Mouse (Mus musculus): Measurements from ENCODE around the gene Vstm2l.

GRCm38 (mm10) chr2:157881939-157882338 lies 32.5 kb upstream of the Vstm2l start:
- TF ChIP-seq CTCF (IDR thresholded peaks at IDR 0.05; ENCODE audit: control insufficient read depth, insufficient read depth, insufficient replicate concordance, low read depth, low read length) (no peak), POLR2A (IDR thresholded peaks at IDR 0.05; ENCODE audit: control insufficient read depth, low read depth, low read length) (no peak)
